Mouse (Mus musculus): ENCODE measurements around the gene Atp8a1. TPM values are rescaled to one million over a fixed set of nuclear protein-coding genes. Genes with fewer than 3 reads are reported as not detected.
A peak's percentile ranks its signal among the peaks of the same experiment; 100 is the strongest.

Gene Atp8a1
- polyA plus RNA-seq, 1 experiment from 2014 or later, result 53.6 TPM

DNA sequence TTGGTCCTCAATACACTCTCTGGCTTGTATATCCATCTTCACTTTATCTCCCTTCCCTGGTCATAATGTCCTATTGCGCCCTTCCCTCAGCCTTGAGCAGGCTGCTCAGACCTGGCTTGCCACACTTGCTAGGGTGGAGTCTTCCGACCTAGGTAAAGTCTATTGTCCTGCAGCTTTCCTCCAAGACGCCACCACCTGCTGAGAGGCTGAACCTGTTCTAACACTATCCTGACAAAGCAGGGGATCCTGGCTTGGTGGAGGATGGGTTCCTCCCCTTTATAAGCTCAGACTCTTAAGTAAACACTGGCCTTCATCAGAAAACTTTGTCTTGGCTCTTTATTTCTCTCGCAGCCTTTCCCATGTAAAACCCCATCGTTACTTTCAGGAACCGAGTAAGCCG is 47.4 kb downstream of the Atp8a1 start:
- Histone ChIP-seq H3K27me3 (no peaks in the 10 kb centered on the region), H3K4me3 (no peak overlapping the region), H3K4me2 (no peak overlapping the region), H3K9ac (no peak overlapping the region), H3K4me1 (peaks cover 20% of the 10 kb centered on the region), H3K36me3 (no peaks in the 10 kb centered on the region), H3K27ac (no peak overlapping the region), H3K9me3 (no peaks in the 10 kb centered on the region)
- no peak for ATAC-seq (ENCODE audit: borderline replicate concordance, extremely low read depth, low FRiP score, low TSS enrichment)
- 67% methylated on average over 7 of the region's 7 CpGs for WGBS

DNA sequence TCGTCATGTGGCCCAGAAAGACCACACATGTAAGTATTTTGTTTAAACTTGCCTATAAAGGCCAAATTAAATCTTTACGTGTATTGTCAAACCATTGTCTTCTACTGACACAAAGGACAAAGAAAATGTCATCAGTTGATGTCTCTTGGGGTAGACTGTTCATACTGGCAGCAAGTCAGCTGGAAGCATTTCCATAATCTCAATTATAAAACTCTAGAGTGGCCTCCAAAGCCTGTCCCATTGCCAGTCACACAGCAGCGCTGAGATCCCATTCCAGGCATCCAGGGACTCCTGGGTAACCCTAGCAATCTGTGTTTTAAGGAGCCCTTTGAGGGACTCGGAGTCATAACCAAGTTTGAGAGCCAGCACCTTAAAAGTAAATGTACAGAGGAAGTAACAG is 48.9 kb downstream of the Atp8a1 start:
- H3K27ac ChIP-seq, result peak overlapping the region; percentile 83
- no peak overlapping the region for H3K9ac ChIP-seq
- H3K4me2 ChIP-seq, result no peak overlapping the region
- H3K4me3 ChIP-seq, result no peak overlapping the region
- WGBS, result 78% methylated on average over 4 of the region's 4 CpGs
- no peak for ATAC-seq (ENCODE audit: borderline replicate concordance, extremely low read depth, low FRiP score, low TSS enrichment)
- H3K27me3 ChIP-seq, result no peaks in the 10 kb centered on the region
- H3K36me3 ChIP-seq, result no peaks in the 10 kb centered on the region
- H3K4me1 ChIP-seq, result peaks cover 20% of the 10 kb centered on the region
- H3K9me3 ChIP-seq, result no peaks in the 10 kb centered on the region

DNA sequence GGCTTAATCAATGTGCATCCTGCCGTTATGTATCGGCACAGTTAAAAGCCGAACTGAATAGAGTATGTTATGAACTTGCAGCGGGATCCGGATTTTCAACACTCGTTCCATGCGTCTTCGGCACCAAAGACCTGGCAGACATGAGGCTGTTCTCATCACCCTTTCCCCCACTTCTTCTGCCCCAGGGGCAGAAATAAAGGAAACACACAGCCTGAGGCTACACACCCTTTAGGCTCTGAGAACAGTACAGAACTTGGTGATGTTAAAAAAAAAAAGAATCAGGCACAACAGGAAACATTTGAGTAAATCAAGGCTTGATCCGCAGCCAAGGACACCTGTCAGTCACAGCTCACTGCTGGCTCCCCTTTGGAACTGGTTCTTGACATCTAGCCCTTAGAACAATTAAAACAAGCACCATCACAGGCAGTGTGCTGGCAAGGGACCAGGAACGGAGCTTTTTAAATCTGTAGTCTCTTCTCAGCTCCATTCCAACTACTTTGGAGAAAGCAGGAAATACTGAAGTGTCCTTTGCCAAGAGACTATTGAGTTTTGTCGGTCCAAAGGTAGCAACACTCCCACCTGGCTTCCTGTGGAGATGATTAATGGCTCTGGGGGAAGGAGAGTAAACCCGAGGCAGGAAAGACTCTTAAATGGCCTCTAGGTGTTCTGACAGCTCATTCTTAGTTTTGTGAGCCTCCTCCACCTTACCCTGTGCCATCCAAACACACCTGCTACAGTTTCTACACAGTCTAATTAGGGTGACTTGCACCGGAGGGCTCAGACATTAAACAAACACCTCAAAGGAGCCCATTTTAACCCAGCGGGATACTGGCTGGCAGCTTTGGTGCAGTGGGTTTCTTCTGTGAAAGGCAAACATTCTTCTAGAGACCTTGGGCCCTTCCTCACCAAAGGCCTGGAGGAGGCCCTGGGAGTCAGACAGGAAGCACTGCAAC is 50.0 kb downstream of the Atp8a1 start:
- Histone ChIP-seq H3K4me1 (peaks cover 20% of the 10 kb centered on the region), H3K9ac (no peak overlapping the region), H3K9me3 (no peaks in the 10 kb centered on the region), H3K4me3 (no peak overlapping the region), H3K27ac (peak overlapping the region; percentile 83), H3K36me3 (no peaks in the 10 kb centered on the region), H3K4me2 (peak overlapping the region; percentile 5; the same call in 1 of the 2 replicates), H3K27me3 (no peaks in the 10 kb centered on the region)
- peak; percentile 75 for ATAC-seq (ENCODE audit: borderline replicate concordance, extremely low read depth, low FRiP score, low TSS enrichment)
- 47% methylated on average over 14 of the region's 14 CpGs for WGBS

DNA sequence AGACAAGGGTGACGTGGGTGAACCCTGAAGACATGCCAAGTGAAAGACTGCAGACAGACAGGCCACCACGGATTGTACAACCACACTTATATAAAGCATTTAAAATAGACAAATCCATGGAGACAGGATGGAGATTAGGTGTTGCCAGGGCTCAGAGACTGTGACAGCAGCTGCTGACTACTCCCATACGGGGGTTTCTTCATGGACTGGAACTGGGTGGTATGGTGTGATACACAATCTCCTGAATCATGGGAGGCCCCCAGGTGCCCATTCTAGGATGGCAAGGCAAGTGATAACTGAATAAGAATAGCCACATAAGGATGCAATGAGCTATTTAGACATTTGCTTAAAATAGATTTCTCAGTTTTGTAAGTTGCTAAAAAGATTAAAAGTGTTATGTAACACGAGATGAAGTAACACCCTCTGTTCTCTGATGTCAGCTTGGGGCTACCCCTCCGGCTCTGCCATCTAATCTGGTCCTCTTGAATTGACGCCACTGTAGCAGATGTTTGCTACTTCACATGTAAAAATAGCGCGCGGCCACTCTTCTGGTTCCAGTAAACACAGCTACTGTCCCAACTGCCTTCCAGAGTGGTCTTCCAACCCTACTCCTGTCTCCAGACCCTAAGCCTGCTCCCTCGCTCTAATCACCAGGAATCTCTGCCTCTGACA is 53.0 kb downstream of the Atp8a1 start:
- Histone ChIP-seq H3K27me3 (no peaks in the 10 kb centered on the region), H3K27ac (no peak overlapping the region), H3K9me3 (no peaks in the 10 kb centered on the region), H3K4me2 (no peak overlapping the region), H3K36me3 (no peaks in the 10 kb centered on the region), H3K4me3 (no peak overlapping the region), H3K9ac (no peak overlapping the region), H3K4me1 (peaks cover 20% of the 10 kb centered on the region)
- 70% methylated on average over 10 of the region's 10 CpGs for WGBS
- ATAC-seq (ENCODE audit: borderline replicate concordance, extremely low read depth, low FRiP score, low TSS enrichment), result no peak

DNA sequence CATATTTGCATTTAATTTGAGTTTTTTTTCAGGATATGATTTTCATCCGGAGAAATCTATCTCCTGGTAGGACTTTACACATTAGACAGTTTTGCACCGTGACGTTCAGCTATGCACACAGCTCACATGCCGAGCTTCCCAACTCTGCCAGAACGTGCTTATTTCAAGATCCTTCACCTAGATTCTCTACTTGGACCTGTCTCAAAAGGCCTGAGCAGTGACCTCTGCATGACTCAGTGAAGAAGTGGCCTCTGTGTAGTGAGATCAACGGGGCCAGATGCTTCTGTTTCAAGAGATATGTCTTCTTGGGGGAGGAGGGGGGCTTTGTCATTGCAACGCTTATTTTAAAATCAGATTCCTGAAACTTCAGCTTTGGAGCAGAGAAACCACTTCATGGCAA is 64.5 kb downstream of the Atp8a1 start:
- Histone ChIP-seq H3K4me2 (no peak overlapping the region), H3K27me3 (no peaks in the 10 kb centered on the region), H3K9ac (no peak overlapping the region), H3K9me3 (no peaks in the 10 kb centered on the region), H3K4me3 (no peak overlapping the region), H3K36me3 (peaks cover 4% of the 10 kb centered on the region; the same call in 1 of the 2 replicates), H3K4me1 (no peaks in the 10 kb centered on the region), H3K27ac (no peak overlapping the region)
- 53% methylated on average over 7 of the region's 7 CpGs for WGBS
- no peak for ATAC-seq (ENCODE audit: borderline replicate concordance, extremely low read depth, low FRiP score, low TSS enrichment)

DNA sequence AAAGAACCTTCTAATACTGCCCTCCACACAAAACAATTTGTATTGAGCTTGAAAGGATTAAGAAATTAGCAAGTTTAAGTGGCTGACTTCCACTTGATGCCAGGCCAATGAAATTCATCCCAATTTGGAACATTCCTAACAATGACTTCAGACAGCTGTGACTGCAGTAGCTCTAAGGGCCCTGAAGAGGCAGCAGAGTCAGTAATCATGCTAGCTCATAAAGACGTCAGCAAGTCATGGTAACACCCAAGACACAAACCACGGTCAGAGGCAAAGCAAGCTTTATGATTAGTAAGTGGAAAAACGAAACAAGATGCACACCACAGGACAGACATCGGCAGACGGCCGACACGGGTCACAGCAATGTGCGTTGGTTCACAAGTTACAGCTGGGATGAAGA is 69.2 kb downstream of the Atp8a1 start:
- 40% methylated on average over 8 of the region's 8 CpGs for WGBS
- no peak overlapping the region for H3K27ac ChIP-seq
- no peaks in the 10 kb centered on the region for H3K9me3 ChIP-seq
- no peak overlapping the region for H3K9ac ChIP-seq
- H3K4me2 ChIP-seq, result peak overlapping the region; percentile 38
- peak overlapping the region; percentile 16; the same call in 1 of the 2 replicates for H3K4me3 ChIP-seq
- H3K36me3 ChIP-seq, result peaks cover 16% of the 10 kb centered on the region; the same call in 1 of the 2 replicates
- ATAC-seq (ENCODE audit: borderline replicate concordance, extremely low read depth, low FRiP score, low TSS enrichment), result peak; percentile 90
- no peaks in the 10 kb centered on the region for H3K27me3 ChIP-seq
- H3K4me1 ChIP-seq, result no peaks in the 10 kb centered on the region

DNA sequence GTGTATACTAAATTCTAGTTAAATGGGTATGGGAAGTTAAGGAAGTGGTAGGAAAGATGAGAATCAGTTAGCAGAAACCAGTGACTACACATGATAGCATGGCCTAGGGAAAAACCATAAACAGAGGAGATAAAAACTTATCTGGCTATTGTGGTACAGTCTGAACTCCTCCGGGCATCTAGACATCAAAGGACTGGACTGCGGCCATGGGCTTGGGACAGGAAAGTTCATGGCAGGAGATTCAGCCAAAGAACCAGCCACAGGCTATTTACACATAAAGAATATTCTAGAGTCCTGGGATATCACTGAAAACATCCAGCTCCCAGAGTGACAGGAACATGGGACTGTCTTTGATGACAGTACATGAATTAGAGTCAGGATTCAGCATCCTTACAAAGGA is 73.0 kb downstream of the Atp8a1 start:
- no peak for ATAC-seq (ENCODE audit: borderline replicate concordance, extremely low read depth, low FRiP score, low TSS enrichment)
- Histone ChIP-seq H3K27ac (no peak overlapping the region), H3K27me3 (no peaks in the 10 kb centered on the region), H3K9ac (no peak overlapping the region), H3K4me2 (no peak overlapping the region), H3K4me1 (no peaks in the 10 kb centered on the region), H3K4me3 (no peak overlapping the region), H3K9me3 (no peaks in the 10 kb centered on the region), H3K36me3 (peaks cover 15% of the 10 kb centered on the region; the same call in 1 of the 2 replicates)
- 72% methylated on average over 2 of the region's 2 CpGs for WGBS

DNA sequence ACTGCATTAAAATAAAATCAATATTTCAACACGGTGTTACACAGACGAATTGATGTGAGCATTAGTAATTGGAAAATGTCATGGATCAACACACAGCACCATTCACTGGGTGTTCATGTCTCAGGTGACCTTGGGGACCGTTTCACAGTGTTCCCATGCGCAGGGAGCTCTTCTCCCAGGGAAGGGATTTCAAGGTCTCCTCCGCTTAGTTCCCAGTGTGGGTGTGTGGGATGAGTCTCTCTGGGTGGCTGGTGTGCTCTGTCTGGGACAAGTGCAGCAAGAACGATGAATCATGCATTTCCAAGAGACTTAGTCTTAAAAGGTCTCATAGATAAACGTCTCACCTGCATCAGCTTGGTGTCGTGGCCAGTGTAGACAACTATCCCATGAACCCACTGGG is 78.5 kb downstream of the Atp8a1 start:
- H3K9ac ChIP-seq, result no peak overlapping the region
- peaks cover 16% of the 10 kb centered on the region; the same call in 1 of the 2 replicates for H3K36me3 ChIP-seq
- no peaks in the 10 kb centered on the region for H3K27me3 ChIP-seq
- no peaks in the 10 kb centered on the region for H3K4me1 ChIP-seq
- no peak overlapping the region for H3K4me2 ChIP-seq
- ATAC-seq (ENCODE audit: borderline replicate concordance, extremely low read depth, low FRiP score, low TSS enrichment), result no peak
- H3K27ac ChIP-seq, result no peak overlapping the region
- WGBS, result 89% methylated on average over 8 of the region's 8 CpGs
- H3K9me3 ChIP-seq, result no peaks in the 10 kb centered on the region
- no peak overlapping the region for H3K4me3 ChIP-seq

DNA sequence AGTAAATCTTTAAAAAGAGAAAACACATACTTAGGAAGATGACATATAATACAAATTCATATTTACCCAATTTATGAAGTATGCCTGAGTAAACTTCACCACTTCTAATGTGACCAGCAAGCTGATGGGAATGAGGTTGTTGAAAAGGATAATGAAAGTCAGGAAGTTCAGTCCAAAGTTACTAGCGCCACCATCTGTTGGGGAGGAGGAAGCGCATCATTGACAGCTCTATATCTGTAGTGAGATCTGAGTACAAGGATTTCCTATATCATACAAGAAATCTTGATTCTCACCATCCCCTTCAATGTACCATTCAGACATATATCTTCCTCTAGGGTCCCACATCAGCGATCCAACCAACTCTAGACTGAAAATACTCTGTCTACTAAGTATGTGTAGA is 82.4 kb downstream of the Atp8a1 start:
- 89% methylated on average over 3 of the region's 3 CpGs for WGBS
- H3K4me3 ChIP-seq, result no peak overlapping the region
- peaks cover 12% of the 10 kb centered on the region; the same call in 1 of the 2 replicates for H3K36me3 ChIP-seq
- no peak overlapping the region for H3K9ac ChIP-seq
- H3K4me1 ChIP-seq, result no peaks in the 10 kb centered on the region
- no peak overlapping the region for H3K4me2 ChIP-seq
- no peaks in the 10 kb centered on the region for H3K9me3 ChIP-seq
- H3K27ac ChIP-seq, result no peak overlapping the region
- no peak for ATAC-seq (ENCODE audit: borderline replicate concordance, extremely low read depth, low FRiP score, low TSS enrichment)
- H3K27me3 ChIP-seq, result no peaks in the 10 kb centered on the region

DNA sequence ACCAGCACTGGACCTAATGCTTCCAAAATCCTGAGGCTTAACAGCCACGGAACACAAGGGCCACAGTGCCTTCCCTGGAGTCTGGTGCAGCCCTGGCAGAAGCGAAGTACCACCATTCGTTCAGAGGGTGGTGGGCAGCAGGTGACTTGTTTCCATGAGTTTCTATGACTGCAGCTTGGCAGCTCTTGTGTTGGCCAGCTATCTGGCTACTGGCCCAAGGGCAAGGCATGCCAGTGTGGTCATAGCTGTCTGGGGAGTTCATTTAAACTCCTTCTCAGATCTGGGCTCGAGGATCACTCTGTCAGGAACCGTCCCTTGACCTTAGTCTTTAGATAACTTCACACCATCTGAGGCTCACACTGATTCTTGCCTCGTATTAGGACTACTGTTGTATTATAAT is 89.1 kb downstream of the Atp8a1 start:
- Histone ChIP-seq H3K4me2 (no peak overlapping the region), H3K9me3 (no peaks in the 10 kb centered on the region), H3K4me3 (no peak overlapping the region), H3K27ac (no peak overlapping the region), H3K27me3 (no peaks in the 10 kb centered on the region), H3K4me1 (no peaks in the 10 kb centered on the region), H3K36me3 (no peaks in the 10 kb centered on the region), H3K9ac (no peak overlapping the region)
- 85% methylated on average over 6 of the region's 6 CpGs for WGBS
- no peak for ATAC-seq (ENCODE audit: borderline replicate concordance, extremely low read depth, low FRiP score, low TSS enrichment)

DNA sequence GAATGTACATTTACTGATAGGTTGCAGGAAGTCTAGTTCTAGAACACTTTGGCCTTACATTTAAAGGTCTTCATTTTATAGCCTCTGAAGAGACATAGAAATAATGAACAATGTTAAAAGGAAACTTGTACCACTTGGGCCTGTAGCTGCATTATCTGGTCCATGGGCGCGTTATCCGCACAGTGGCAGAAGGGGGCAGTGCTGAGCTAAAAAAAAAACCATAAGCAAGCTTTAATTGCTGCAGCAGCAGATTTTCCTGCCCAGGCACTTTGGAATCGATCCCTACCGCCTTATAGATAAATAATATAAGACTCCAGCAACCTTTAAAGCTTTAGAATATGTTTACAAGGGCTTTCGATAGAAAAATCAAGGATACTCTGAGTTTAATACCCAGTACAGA is 91.1 kb downstream of the Atp8a1 start:
- WGBS, result 19% methylated on average over 6 of the region's 6 CpGs
- H3K4me3 ChIP-seq, result no peak overlapping the region
- no peak overlapping the region for H3K27ac ChIP-seq
- H3K36me3 ChIP-seq, result no peaks in the 10 kb centered on the region
- no peaks in the 10 kb centered on the region for H3K27me3 ChIP-seq
- H3K4me2 ChIP-seq, result no peak overlapping the region
- ATAC-seq (ENCODE audit: borderline replicate concordance, extremely low read depth, low FRiP score, low TSS enrichment), result no peak
- H3K9me3 ChIP-seq, result no peaks in the 10 kb centered on the region
- H3K4me1 ChIP-seq, result no peaks in the 10 kb centered on the region
- no peak overlapping the region for H3K9ac ChIP-seq

DNA sequence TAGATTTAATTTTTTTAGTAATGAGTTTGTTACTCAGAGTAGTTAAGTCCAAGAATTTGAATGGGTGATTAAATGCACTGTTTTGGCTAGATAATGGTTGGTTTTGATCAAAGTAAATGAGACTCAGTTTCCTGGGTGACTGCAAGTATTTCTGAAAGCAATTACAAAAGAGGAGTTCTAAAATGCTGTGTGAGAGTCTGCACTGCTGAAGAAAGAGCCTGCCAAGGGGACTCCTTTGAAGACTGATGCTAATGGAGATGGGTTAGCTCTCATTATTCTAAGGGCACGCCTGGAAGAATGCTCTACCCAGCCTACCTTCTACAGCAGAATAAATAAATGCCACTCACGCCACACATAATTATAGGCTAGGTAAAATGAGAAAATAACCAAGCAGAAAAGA is 94.2 kb downstream of the Atp8a1 start:
- Histone ChIP-seq H3K36me3 (no peaks in the 10 kb centered on the region; the same call in none of the 2 replicates), H3K9me3 (no peaks in the 10 kb centered on the region), H3K27me3 (no peaks in the 10 kb centered on the region), H3K4me2 (no peak overlapping the region), H3K9ac (no peak overlapping the region), H3K4me1 (no peaks in the 10 kb centered on the region), H3K27ac (no peak overlapping the region), H3K4me3 (no peak overlapping the region)
- WGBS, result 63% methylated on average over 2 of the region's 2 CpGs
- ATAC-seq (ENCODE audit: borderline replicate concordance, extremely low read depth, low FRiP score, low TSS enrichment), result no peak

All from lung, embryonic 15.5 days (tissue).